Mouse (Mus musculus) heart, adult 11 months (tissue): ENCODE results near the gene Ces2h.

Source experiments
- DNase-seq: peaks from one replicate; pipeline ENCODE4 v3.0.0; 2022

The Ces2h gene

DNA sequence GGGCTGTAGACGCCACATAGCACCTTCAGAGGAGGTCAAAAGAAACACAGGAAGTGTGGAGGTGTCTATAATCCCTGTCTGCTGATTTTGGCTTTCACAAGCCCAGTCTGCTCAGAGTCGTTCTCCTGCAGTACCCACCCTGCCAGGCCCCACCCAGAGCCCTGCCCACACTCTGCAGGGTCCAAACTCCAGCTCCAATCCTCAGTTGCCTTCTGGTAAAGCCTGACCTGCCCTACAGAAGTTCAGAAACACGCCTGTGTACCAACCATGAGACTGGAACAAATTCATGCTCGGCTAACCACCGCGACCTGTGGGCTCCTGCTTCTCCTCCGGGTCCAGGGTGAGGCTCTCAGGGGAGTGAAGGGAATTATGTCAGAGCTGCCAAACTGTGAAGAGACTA lies at the start of gene Ces2h:
Gene Ces2h, plus strand, starts transcription at position 268 of the 400 bp plus-strand sequence.
- peak; percentile 58 for DNase-seq

DNA sequence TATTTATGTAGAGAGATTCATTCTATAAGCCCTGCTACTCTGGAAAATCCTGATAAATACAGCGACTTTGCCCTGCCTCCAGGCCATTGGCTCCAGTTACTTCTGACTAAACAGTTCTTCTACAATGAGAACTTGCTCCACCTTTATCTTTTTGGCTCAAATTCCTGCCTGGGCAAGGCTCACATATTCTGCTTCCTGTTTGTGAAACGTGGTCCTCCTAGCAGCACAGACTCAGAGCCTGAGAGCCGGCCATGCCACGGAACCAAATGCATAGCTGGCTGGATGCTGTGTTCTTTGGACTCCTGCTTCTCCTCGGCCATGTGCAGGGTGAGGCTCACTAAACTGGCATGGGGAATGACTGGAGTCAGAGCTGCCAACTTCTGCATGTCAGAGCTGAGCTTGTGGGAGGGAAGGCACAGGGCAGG lies 39.1 kb upstream of the Ces2h start, which contains the start of gene Ces2g:
Gene Ces2g, plus strand, starts transcription at position 182 of the 425 bp plus-strand sequence.
- peak; percentile 96 for DNase-seq

GRCm38 (mm10) chr8:104962229-104962901 lies 38.3 kb upstream of the Ces2h start:
- DNase-seq = peak; percentile 79

- no peak for DNase-seq
Measured at GRCm38 (mm10) chr8:104963375-104963894, 37.2 kb upstream of the Ces2h start.

DNA sequence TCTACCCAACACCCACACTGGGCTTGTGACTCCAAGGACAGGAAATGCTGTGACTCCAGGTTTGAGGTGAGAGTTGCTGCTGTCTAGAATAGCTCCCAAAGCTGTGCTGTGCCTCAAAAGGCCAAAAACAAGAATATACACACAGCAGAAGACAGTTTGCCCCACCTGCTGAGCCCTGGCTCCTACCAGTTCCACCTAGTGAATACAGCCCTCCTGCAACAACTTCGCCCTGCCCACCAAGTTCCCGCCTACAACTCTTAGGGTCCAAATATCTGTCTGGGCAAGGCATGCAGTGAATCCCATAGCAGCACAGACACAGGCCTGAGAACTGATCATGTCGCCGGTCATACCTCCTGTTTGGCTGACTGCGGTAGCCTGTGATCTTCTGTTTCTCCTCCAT lies 16.5 kb upstream of the Ces2h start:
- peak; percentile 67 for DNase-seq

GRCm38 (mm10) chr8:104984942-104985341 lies 15.7 kb upstream of the Ces2h start:
- DNase-seq = peak; percentile 81

DNA sequence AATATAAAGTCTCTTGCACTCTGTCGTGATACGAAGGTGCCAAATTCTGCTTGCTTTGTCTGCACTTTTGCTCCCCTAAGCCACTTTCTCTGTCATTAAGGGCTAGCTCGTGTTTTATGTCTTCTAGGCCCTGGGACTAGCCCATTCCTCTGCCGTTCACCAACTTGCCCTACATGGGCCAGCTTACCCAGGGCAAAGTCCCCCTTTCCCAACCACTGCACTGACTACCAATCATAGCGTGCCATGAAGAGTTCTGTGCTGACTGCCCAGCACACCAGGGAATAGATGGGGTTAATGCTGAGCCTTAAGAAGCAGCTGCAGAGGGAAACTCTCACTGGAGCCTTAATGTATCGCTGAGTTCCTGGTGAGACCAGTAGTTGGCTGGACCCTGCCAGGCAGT lies 2.5 kb upstream of the Ces2h start:
- DNase-seq = peak; percentile 37

DNA sequence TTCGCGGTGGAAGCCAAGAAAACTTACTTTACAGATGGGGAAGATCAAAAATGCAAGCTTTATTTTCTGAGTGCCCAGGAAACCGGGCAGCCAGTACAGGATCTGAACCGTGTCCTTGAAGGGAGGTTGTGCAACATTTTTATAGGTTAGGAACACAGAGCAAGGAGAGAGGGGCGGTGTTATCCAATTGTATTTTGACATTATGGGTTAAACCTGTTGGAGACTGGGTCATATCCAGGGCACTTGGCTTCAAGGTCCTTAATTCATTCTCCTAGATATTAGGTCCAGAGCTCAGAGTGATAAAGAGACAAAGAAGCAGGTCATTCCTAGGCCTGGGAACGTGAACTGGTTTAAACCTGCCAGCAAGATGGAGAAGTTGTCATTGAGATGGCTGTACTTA lies 1.5 kb upstream of the Ces2h start:
- peak; percentile 40 for DNase-seq

DNA sequence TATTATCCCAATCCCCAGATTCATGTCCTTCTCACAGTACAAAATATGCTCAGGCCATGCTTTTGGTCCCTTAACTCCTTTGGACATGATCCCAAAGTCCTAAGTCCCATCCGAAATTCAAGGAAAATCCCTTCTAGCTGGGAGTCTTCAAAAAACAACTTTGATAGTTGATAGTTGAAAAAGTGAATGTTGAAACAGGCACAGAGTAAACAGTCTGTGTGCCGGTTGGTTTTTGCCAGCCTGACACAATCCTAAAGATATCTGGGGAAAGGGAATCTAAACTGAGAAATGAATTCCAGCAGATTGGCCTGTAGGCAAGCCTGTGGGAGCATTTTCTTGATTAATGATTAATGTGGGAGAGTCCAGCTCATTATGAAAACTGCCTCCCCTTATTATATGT lies 9.3 kb downstream of the Ces2h start:
- no peak for DNase-seq

DNA sequence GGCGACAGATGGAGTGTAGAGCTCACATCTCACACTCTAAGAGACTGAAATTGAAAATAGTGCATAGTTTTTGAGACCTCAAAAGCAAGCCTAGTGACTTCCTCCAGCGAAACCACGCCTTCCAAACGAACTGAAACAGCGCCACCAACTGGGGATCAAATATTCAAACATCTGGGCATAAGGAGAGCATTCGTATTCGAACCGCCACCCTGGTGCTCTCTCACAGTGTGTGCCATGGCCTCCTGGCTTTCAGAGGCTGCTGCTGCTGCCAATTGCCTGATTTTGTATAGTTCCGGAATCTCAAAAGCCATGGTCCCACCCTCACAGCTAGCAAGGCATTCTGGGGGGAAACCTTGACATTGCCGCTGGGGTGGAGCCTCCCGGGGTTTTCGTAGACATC lies 10.5 kb downstream of the Ces2h start:
- DNase-seq = peak; percentile 68

GRCm38 (mm10) chr8:105014391-105014790 lies 13.7 kb downstream of the Ces2h start:
- peak; percentile 83 for DNase-seq

DNA sequence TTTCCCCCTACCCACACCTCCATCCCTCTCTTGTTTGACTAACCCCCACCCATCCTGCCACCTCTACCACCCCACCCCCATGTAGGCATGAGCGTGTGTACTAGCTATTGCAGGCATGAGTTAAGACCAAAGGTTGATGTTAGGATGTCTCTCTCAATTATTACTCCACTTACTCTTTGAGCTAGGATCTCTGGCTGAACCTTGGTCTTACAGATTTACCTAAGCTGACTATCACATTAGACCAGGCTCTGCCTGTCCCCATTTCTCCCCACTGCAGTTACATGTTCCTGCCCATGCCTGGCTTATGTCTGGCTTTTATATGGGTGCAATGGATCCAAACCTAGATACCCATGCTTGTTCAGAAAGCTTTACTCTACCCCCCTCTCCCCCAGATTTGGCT lies 21.3 kb downstream of the Ces2h start:
- DNase-seq = peak; percentile 58

GRCm38 (mm10) chr8:105023087-105023486 lies 22.4 kb downstream of the Ces2h start:
- DNase-seq = no peak

DNA sequence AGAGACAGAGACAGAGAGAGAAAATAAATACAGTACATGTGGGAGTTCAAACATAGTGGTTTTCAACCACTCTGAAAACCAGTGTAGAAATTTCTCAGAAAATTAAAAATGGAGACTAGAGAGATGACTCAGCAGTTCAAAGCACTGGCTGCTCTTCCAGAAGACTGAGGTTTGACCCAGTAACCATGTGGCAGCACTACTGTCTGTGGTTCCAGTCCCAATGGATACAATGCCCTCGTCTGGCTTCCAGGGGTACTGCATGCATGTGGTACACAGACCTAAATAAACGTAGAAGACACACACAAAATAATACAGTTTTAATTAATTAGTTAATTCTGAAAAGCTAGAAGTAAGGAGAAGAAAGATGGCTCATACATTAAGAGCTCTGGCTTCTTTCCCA lies 24.4 kb downstream of the Ces2h start:
- peak; percentile 31 for DNase-seq

DNA sequence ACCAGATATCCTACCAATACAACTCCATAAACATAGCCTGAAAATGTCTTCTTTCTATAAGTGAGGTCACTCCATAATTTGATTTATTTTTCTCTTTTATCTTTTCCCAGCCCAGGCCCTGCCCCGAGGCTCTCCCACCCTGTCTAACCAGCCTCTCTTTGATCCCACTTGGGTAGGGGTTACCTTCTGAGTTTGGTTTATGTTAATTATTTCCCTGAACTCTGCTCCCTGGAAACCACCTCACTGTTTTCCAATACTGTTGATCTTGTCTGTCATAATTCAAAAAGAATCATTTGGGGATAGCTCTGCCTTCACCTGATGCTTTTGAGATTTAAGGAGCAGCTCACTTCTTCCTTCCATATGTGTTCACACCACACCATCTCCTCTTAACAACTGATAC lies 42.9 kb downstream of the Ces2h start:
- peak; percentile 22 for DNase-seq

- DNase-seq = peak; percentile 46
Measured at GRCm38 (mm10) chr8:105045824-105046401, 45.3 kb downstream of the Ces2h start.

GRCm38 (mm10) chr8:105048371-105048854 lies 47.8 kb downstream of the Ces2h start, which contains the start of gene Ces3a:
Gene Ces3a (plus strand): TSS chr8:105048601.
- peak; percentile 67 for DNase-seq

DNA sequence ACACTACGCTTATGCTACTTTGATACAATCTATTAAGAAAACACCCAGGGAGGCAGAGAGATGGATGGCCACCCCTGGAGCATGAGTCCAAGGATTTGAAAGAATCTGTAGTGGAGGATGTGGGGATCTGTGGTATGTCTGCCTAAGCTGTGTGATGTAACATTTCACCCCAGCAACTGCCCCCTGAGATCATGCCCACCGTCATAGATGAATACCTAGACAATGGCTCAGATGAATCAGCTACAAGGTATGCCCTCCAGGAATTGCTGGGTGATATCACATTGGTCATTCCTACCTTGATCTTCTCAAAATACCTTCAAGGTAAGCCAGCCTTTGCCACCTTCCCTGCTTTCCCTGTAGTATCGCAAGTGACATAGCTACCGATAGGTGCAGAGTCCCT lies 55.6 kb downstream of the Ces2h start:
- peak; percentile 52 for DNase-seq

GRCm38 (mm10) chr8:105060056-105060455 lies 59.4 kb downstream of the Ces2h start:
- no peak for DNase-seq

DNA sequence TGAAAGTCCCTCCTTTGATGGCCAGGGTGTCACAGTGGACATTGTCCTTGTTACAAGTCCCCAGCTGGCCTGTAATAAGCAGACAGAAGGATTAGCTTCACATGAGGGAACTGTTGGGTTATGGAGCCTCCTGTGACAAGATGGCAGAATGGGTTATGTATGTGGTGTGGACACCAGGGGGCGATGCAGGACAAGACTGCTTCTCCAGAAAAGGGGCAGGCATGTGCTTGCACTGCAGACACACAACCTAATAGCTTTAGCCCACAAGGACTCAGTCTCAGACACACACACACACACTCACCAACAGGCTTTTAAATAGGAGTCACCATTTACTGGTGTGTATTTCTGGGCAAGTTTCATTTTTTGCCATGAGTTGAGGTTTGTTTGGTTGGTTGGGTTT lies 66.1 kb downstream of the Ces2h start:
- DNase-seq = peak; percentile 68

- peak; percentile 27 for DNase-seq
Measured at GRCm38 (mm10) chr8:105067905-105068304, 67.3 kb downstream of the Ces2h start.

DNA sequence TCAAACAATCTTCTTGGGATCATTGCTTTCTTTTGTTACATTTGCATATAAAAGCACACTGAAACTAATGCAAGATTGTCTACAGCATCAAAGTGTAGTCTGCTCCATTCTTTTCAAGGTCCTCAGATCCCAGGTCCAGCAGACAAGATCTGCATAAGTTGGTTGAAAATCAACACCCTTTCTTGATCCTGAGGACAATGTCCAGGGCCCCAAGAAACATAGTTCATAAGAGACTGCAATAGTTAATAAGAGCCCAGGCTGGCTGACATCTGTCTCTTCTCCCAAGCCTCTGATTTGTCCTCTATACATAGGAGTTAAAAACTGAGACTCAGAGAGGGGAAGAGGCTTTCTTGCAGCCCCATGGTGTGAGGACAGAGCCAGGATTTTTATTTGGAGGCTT lies 68.3 kb downstream of the Ces2h start:
- no peak for DNase-seq
